Mouse (Mus musculus): Measurements from ENCODE around the gene Slc25a13. TPM values are rescaled to one million over a fixed set of nuclear protein-coding genes. Genes with fewer than 3 reads are reported as not detected.

The Slc25a13 gene
- polyA plus RNA-seq (2015; fragmentation: Nextera tagmentation; extraction: Ambion mirVana): 8.7 and 9.4 TPM in 2 replicates

- Histone ChIP-seq H3K4me2 (replicated peaks) (peak within 1 kb of the TSS; percentile 93), H3K27me3 (no peaks in the 10 kb centered on the region), H3K9me3 (no peaks in the 10 kb centered on the region), H3K36me3 (no peaks in the 10 kb centered on the region), H3K9ac (replicated peaks) (peak within 1 kb of the TSS; percentile 80), H3K4me3 (replicated peaks) (peak within 1 kb of the TSS; percentile 68), H3K27ac (no peak within 1 kb of the TSS), H3K4me1 (replicated peaks) (peaks cover 12% of the 10 kb centered on the region)
- WGBS: under 1% methylated on average over 51 of the region's 51 CpGs
- ATAC-seq: peak; percentile 96
Observed at GRCm38 (mm10) chr6:6216507-6217285, at the start of gene Slc25a13. Gene Slc25a13 (minus strand): TSS chr6:6217173.

- H3K9me3 ChIP-seq: no peaks in the 10 kb centered on the region
- no peaks in the 10 kb centered on the region for H3K27me3 ChIP-seq
- no peaks in the 10 kb centered on the region for H3K36me3 ChIP-seq
- WGBS: 91% methylated on average over 7 of the region's 7 CpGs
- H3K27ac ChIP-seq: no peak overlapping the region
- ATAC-seq: no peak
- no peaks in the 10 kb centered on the region for H3K4me1 ChIP-seq (replicated peaks)
- H3K4me3 ChIP-seq (replicated peaks): no peak overlapping the region
- no peak overlapping the region for H3K9ac ChIP-seq (replicated peaks)
- H3K4me2 ChIP-seq (replicated peaks): no peak overlapping the region
Observed at GRCm38 (mm10) chr6:6265761-6266160, 48.8 kb upstream of the Slc25a13 start.

GRCm38 (mm10) chr6:6263293-6263911 is 46.4 kb upstream of the Slc25a13 start:
- Histone ChIP-seq H3K9ac (replicated peaks) (no peak overlapping the region), H3K36me3 (no peaks in the 10 kb centered on the region), H3K9me3 (no peaks in the 10 kb centered on the region), H3K4me3 (replicated peaks) (no peak overlapping the region), H3K27me3 (no peaks in the 10 kb centered on the region), H3K4me2 (replicated peaks) (no peak overlapping the region), H3K4me1 (replicated peaks) (no peaks in the 10 kb centered on the region), H3K27ac (no peak overlapping the region)
- no peak for ATAC-seq
- 92% methylated on average over 4 of the region's 4 CpGs for WGBS

- no peaks in the 10 kb centered on the region for H3K9me3 ChIP-seq
- H3K4me3 ChIP-seq (replicated peaks): no peak overlapping the region
- H3K4me1 ChIP-seq (replicated peaks): no peaks in the 10 kb centered on the region
- no peak for ATAC-seq
- H3K9ac ChIP-seq (replicated peaks): no peak overlapping the region
- no peak overlapping the region for H3K27ac ChIP-seq
- H3K4me2 ChIP-seq (replicated peaks): no peak overlapping the region
- no peaks in the 10 kb centered on the region for H3K36me3 ChIP-seq
- no peaks in the 10 kb centered on the region for H3K27me3 ChIP-seq
- 79% methylated on average over 4 of the region's 4 CpGs for WGBS
Observed at GRCm38 (mm10) chr6:6260917-6261316, 43.9 kb upstream of the Slc25a13 start.

GRCm38 (mm10) chr6:6248500-6248899 is 31.5 kb upstream of the Slc25a13 start:
- no peaks in the 10 kb centered on the region for H3K4me1 ChIP-seq (replicated peaks)
- ATAC-seq: no peak
- no peak overlapping the region for H3K4me2 ChIP-seq (replicated peaks)
- WGBS: 65% methylated on average over 7 of the region's 7 CpGs
- no peak overlapping the region for H3K27ac ChIP-seq
- H3K9me3 ChIP-seq: no peaks in the 10 kb centered on the region
- H3K9ac ChIP-seq (replicated peaks): no peak overlapping the region
- H3K27me3 ChIP-seq: no peaks in the 10 kb centered on the region
- H3K4me3 ChIP-seq (replicated peaks): no peak overlapping the region
- H3K36me3 ChIP-seq: no peaks in the 10 kb centered on the region

- 87% methylated on average over 1 of the region's 1 CpGs for WGBS
Observed at GRCm38 (mm10) chr6:6243828-6244227, 26.9 kb upstream of the Slc25a13 start.

GRCm38 (mm10) chr6:6242114-6242513 is 25.1 kb upstream of the Slc25a13 start:
- 81% methylated on average over 7 of the region's 7 CpGs for WGBS
- H3K27ac ChIP-seq: no peak overlapping the region
- H3K9me3 ChIP-seq: no peaks in the 10 kb centered on the region
- no peaks in the 10 kb centered on the region for H3K4me1 ChIP-seq (replicated peaks)
- H3K4me3 ChIP-seq (replicated peaks): no peak overlapping the region
- ATAC-seq: no peak
- no peak overlapping the region for H3K9ac ChIP-seq (replicated peaks)
- no peaks in the 10 kb centered on the region for H3K27me3 ChIP-seq
- no peaks in the 10 kb centered on the region for H3K36me3 ChIP-seq
- H3K4me2 ChIP-seq (replicated peaks): no peak overlapping the region

More at GRCm38 (mm10) chr6:6243828-6244227, 26.9 kb upstream of the Slc25a13 start:
- no peaks in the 10 kb centered on the region for H3K36me3 ChIP-seq
- H3K4me3 ChIP-seq (replicated peaks): no peak overlapping the region
- no peaks in the 10 kb centered on the region for H3K4me1 ChIP-seq (replicated peaks)
- no peak overlapping the region for H3K9ac ChIP-seq (replicated peaks)
- no peaks in the 10 kb centered on the region for H3K27me3 ChIP-seq
- no peak for ATAC-seq
- no peak overlapping the region for H3K4me2 ChIP-seq (replicated peaks)
- no peak overlapping the region for H3K27ac ChIP-seq
- H3K9me3 ChIP-seq: no peaks in the 10 kb centered on the region

- Histone ChIP-seq H3K4me2 (replicated peaks) (no peak overlapping the region), H3K4me3 (replicated peaks) (no peak overlapping the region), H3K36me3 (no peaks in the 10 kb centered on the region), H3K4me1 (replicated peaks) (no peaks in the 10 kb centered on the region), H3K9me3 (no peaks in the 10 kb centered on the region), H3K27me3 (no peaks in the 10 kb centered on the region), H3K27ac (no peak overlapping the region), H3K9ac (replicated peaks) (no peak overlapping the region)
- no peak for ATAC-seq
- WGBS: 96% methylated on average over 2 of the region's 2 CpGs
Observed at GRCm38 (mm10) chr6:6236788-6237298, 19.9 kb upstream of the Slc25a13 start.

- no peaks in the 10 kb centered on the region for H3K4me1 ChIP-seq (replicated peaks)
- H3K27me3 ChIP-seq: no peaks in the 10 kb centered on the region
- H3K4me2 ChIP-seq (replicated peaks): no peak overlapping the region
- no peak for ATAC-seq
- no peak overlapping the region for H3K9ac ChIP-seq (replicated peaks)
- no peaks in the 10 kb centered on the region for H3K9me3 ChIP-seq
- no peak overlapping the region for H3K4me3 ChIP-seq (replicated peaks)
- WGBS: 95% methylated on average over 2 of the region's 2 CpGs
- no peak overlapping the region for H3K27ac ChIP-seq
- no peaks in the 10 kb centered on the region for H3K36me3 ChIP-seq
Observed at GRCm38 (mm10) chr6:6230262-6230661, 13.3 kb upstream of the Slc25a13 start.

- H3K27ac ChIP-seq: no peak overlapping the region
- H3K4me3 ChIP-seq (replicated peaks): no peak overlapping the region
- WGBS: 80% methylated on average over 7 of the region's 7 CpGs
- no peaks in the 10 kb centered on the region for H3K9me3 ChIP-seq
- H3K9ac ChIP-seq (replicated peaks): no peak overlapping the region
- H3K36me3 ChIP-seq: no peaks in the 10 kb centered on the region
- H3K27me3 ChIP-seq: no peaks in the 10 kb centered on the region
- ATAC-seq: no peak
- H3K4me1 ChIP-seq (replicated peaks): no peaks in the 10 kb centered on the region
- H3K4me2 ChIP-seq (replicated peaks): no peak overlapping the region
Observed at GRCm38 (mm10) chr6:6222721-6223120, 5.7 kb upstream of the Slc25a13 start.

GRCm38 (mm10) chr6:6220574-6220973 is 3.6 kb upstream of the Slc25a13 start:
- ATAC-seq: no peak
- H3K9ac ChIP-seq (replicated peaks): no peak overlapping the region

GRCm38 (mm10) chr6:6219661-6220370 is 2.8 kb upstream of the Slc25a13 start:
- no peak overlapping the region for H3K9ac ChIP-seq (replicated peaks)
- peaks cover 12% of the 10 kb centered on the region for H3K4me1 ChIP-seq (replicated peaks)
- H3K36me3 ChIP-seq: no peaks in the 10 kb centered on the region
- H3K4me3 ChIP-seq (replicated peaks): no peak overlapping the region
- H3K9me3 ChIP-seq: no peaks in the 10 kb centered on the region
- H3K4me2 ChIP-seq (replicated peaks): no peak overlapping the region
- no peak overlapping the region for H3K27ac ChIP-seq
- ATAC-seq: no peak
- WGBS: 86% methylated on average over 12 of the region's 12 CpGs
- H3K27me3 ChIP-seq: no peaks in the 10 kb centered on the region

More at GRCm38 (mm10) chr6:6220574-6220973, 3.6 kb upstream of the Slc25a13 start:
- Histone ChIP-seq H3K4me1 (replicated peaks) (peaks cover 12% of the 10 kb centered on the region), H3K27ac (no peak overlapping the region), H3K9me3 (no peaks in the 10 kb centered on the region), H3K4me3 (replicated peaks) (no peak overlapping the region), H3K27me3 (no peaks in the 10 kb centered on the region), H3K36me3 (no peaks in the 10 kb centered on the region), H3K4me2 (replicated peaks) (no peak overlapping the region)
- 92% methylated on average over 3 of the region's 3 CpGs for WGBS

Data from midbrain, embryonic 13.5 days (tissue).